In genomic region chr10:84054551-84055336, GRCm38 (mm10) we compare ENCODE assay signal across 10 mouse cellular contexts.
DNase-seq lines count a peak whose midpoint lies in the region; ATAC-seq lines count a peak whose summit lies in the region.
"Had no signal": no experiment of that assay in that cellular context is flagged by ENCODE, and none has a peak within 500 bp of the region (broad histone marks: within the 10 kb centered on the region; RNA-seq: fewer than 3 reads in every experiment).

No protein-coding gene starts in this region.

- no peak overlapping the region for H3K4me3 ChIP-seq in liver, embryonic 16.5 days (ENCODE audit: low read depth, low read length)
- no peak overlapping the region for H3K4me3 ChIP-seq in liver, embryonic 11.5 days (ENCODE audit: low read depth, low read length)
- H3K4me3 ChIP-seq in hindbrain, embryonic 16.5 days (ENCODE audit: low read length), result no peak overlapping the region
- H3K4me3 ChIP-seq in midbrain, embryonic 13.5 days (replicated peaks), result no peak overlapping the region
- H3K4me3 ChIP-seq: embryonic facial prominence, embryonic 15.5 days; limb, embryonic 13.5 days had no signal

- H3K4me2 ChIP-seq in liver, embryonic 16.5 days (ENCODE audit: low read depth, low read length), result no peak overlapping the region
- no peak overlapping the region for H3K4me2 ChIP-seq in liver, embryonic 11.5 days
- H3K4me2 ChIP-seq in hindbrain, embryonic 16.5 days (ENCODE audit: low read length), result no peak overlapping the region
- H3K4me2 ChIP-seq in midbrain, embryonic 13.5 days (replicated peaks), result no peak overlapping the region
- H3K4me2 ChIP-seq: embryonic facial prominence, embryonic 15.5 days; limb, embryonic 13.5 days had no signal

- peak; percentile 48 for ATAC-seq in liver, embryonic 16.5 days (ENCODE audit: low read depth)
- ATAC-seq in liver, embryonic 11.5 days (replicated peaks; ENCODE audit: low FRiP score), result no peak
- ATAC-seq in hindbrain, embryonic 16.5 days, result peak; percentile 45; the same call in 1 of the 2 replicates
- no peak for ATAC-seq in midbrain, embryonic 13.5 days

- H3K36me3 ChIP-seq in liver, embryonic 16.5 days (ENCODE audit: control insufficient read depth, insufficient read depth), result no peaks in the 10 kb centered on the region
- H3K36me3 ChIP-seq in liver, embryonic 11.5 days (ENCODE audit: control insufficient read depth, insufficient read depth, low read length), result no peaks in the 10 kb centered on the region
- H3K36me3 ChIP-seq in hindbrain, embryonic 16.5 days (ENCODE audit: control insufficient read depth, insufficient read depth, low read length), result no peaks in the 10 kb centered on the region
- no peaks in the 10 kb centered on the region for H3K36me3 ChIP-seq in midbrain, embryonic 13.5 days
- H3K36me3 ChIP-seq: embryonic facial prominence, embryonic 15.5 days; limb, embryonic 13.5 days had no signal

- no peaks in the 10 kb centered on the region for H3K9me3 ChIP-seq in liver, embryonic 16.5 days (replicated peaks; ENCODE audit: control insufficient read depth, low read length)
- H3K9me3 ChIP-seq in liver, embryonic 11.5 days (ENCODE audit: control insufficient read depth, low read length), result no peaks in the 10 kb centered on the region
- no peaks in the 10 kb centered on the region for H3K9me3 ChIP-seq in hindbrain, embryonic 16.5 days (ENCODE audit: control insufficient read depth, low read length)
- H3K9me3 ChIP-seq in midbrain, embryonic 13.5 days, result no peaks in the 10 kb centered on the region
- H3K9me3 ChIP-seq: embryonic facial prominence, embryonic 15.5 days; limb, embryonic 13.5 days had no signal

- no peaks in the 10 kb centered on the region for H3K27me3 ChIP-seq in liver, embryonic 16.5 days (ENCODE audit: control insufficient read depth, insufficient read depth, low read depth, low read length)
- no peaks in the 10 kb centered on the region for H3K27me3 ChIP-seq in liver, embryonic 11.5 days (replicated peaks; ENCODE audit: control insufficient read depth, insufficient read depth, low read length)
- H3K27me3 ChIP-seq in hindbrain, embryonic 16.5 days (replicated peaks; ENCODE audit: control insufficient read depth, insufficient read depth, low read length), result no peaks in the 10 kb centered on the region
- H3K27me3 ChIP-seq in midbrain, embryonic 13.5 days, result no peaks in the 10 kb centered on the region
- H3K27me3 ChIP-seq: embryonic facial prominence, embryonic 15.5 days; limb, embryonic 13.5 days had no signal

- H3K4me1 ChIP-seq in liver, embryonic 16.5 days (ENCODE audit: control insufficient read depth, low read depth, low read length), result no peaks in the 10 kb centered on the region; the same call in none of the 2 replicates
- H3K4me1 ChIP-seq in liver, embryonic 11.5 days (replicated peaks; ENCODE audit: control insufficient read depth, insufficient read depth, low read length), result peaks cover 3% of the 10 kb centered on the region; the same call in 1 of the 2 replicates
- H3K4me1 ChIP-seq in hindbrain, embryonic 16.5 days (ENCODE audit: control insufficient read depth, insufficient read depth, low read depth, low read length), result peaks cover 5% of the 10 kb centered on the region; the same call in 1 of the 2 replicates
- peaks cover 15% of the 10 kb centered on the region for H3K4me1 ChIP-seq in midbrain, embryonic 13.5 days (replicated peaks)

- 62% methylated on average over 6 of the region's 6 CpGs for WGBS in liver, embryonic 16.5 days (ENCODE audit: insufficient replicate concordance)
- 73% methylated on average over 6 of the region's 6 CpGs for WGBS in liver, embryonic 11.5 days
- WGBS in hindbrain, embryonic 16.5 days, result 39% methylated on average over 6 of the region's 6 CpGs
- WGBS in midbrain, embryonic 13.5 days, result 77% methylated on average over 6 of the region's 6 CpGs

- peak; percentile 48 for DNase-seq in embryo, embryonic 10 days (ENCODE audit: low spot score)
- DNase-seq in embryo, embryonic 9.5 days (ENCODE audit: extremely low spot score), result no peak
- no peak for DNase-seq in liver, embryonic 11.5 days (ENCODE audit: low spot score)
- peak; percentile 54 to 62 for DNase-seq in right cerebral cortex, postnatal 10 days (ENCODE audit: low spot score in 2 of 2)
- no peak for DNase-seq in T-cell, adult 2 months (ENCODE audit: low spot score)

- H3K9ac ChIP-seq in liver, embryonic 16.5 days (ENCODE audit: low read depth, low read length), result no peak overlapping the region
- H3K9ac ChIP-seq in liver, embryonic 11.5 days (ENCODE audit: low read depth, low read length), result no peak overlapping the region
- H3K9ac ChIP-seq in hindbrain, embryonic 16.5 days (ENCODE audit: low read depth, low read length), result no peak overlapping the region
- H3K9ac ChIP-seq in midbrain, embryonic 13.5 days (replicated peaks), result no peak overlapping the region
- H3K9ac ChIP-seq: embryonic facial prominence, embryonic 15.5 days; limb, embryonic 13.5 days had no signal

- H3K27ac ChIP-seq in liver, embryonic 16.5 days (ENCODE audit: low read length), result no peak overlapping the region
- H3K27ac ChIP-seq in liver, embryonic 11.5 days (ENCODE audit: low read depth, low read length), result no peak overlapping the region
- H3K27ac ChIP-seq in hindbrain, embryonic 16.5 days (ENCODE audit: low read depth, low read length), result no peak overlapping the region
- no peak overlapping the region for H3K27ac ChIP-seq in midbrain, embryonic 13.5 days
- H3K27ac ChIP-seq: embryonic facial prominence, embryonic 15.5 days; limb, embryonic 13.5 days had no signal

Comparison
In these comparisons a context has a peak if more than half of its experiments do, and no peak if none do; other contexts are left out.
1. DNase-seq: peak in embryo, embryonic 10 days (single experiment) and right cerebral cortex, postnatal 10 days (2 of 2); none in embryo, embryonic 9.5 days (single experiment), liver, embryonic 11.5 days (single experiment) and T-cell, adult 2 months (single experiment).
2. ATAC-seq: peak in liver, embryonic 16.5 days (single experiment) and hindbrain, embryonic 16.5 days (single experiment); none in liver, embryonic 11.5 days (single experiment) and midbrain, embryonic 13.5 days (single experiment).